Mouse (Mus musculus): ENCODE measurements around the gene Sprr2e.

Gene Sprr2e

GRCm38 (mm10) chr3:92351843-92352242 lies at the start of gene Sprr2e:
Gene Sprr2e (plus strand): TSS chr3:92352143.
- TF ChIP-seq GATA4 (IDR thresholded peaks at IDR 0.05; ENCODE audit: insufficient replicate concordance, low read length): no peak

- TF ChIP-seq GATA4 (IDR thresholded peaks at IDR 0.05; ENCODE audit: insufficient replicate concordance, low read length): no peak
These were observed 44.5 kb upstream of the Sprr2e start for GRCm38 (mm10) chr3:92307406-92307805.

GRCm38 (mm10) chr3:92316320-92316719 lies 35.6 kb upstream of the Sprr2e start, which contains the start of gene Sprr2b:
Gene Sprr2b (plus strand): TSS chr3:92316620.
- no peak for TF ChIP-seq GATA4 (IDR thresholded peaks at IDR 0.05; ENCODE audit: insufficient replicate concordance, low read length)

- no peak for TF ChIP-seq GATA4 (IDR thresholded peaks at IDR 0.05; ENCODE audit: insufficient replicate concordance, low read length)
These were observed 34.6 kb upstream of the Sprr2e start for GRCm38 (mm10) chr3:92317384-92317783.

- TF ChIP-seq GATA4 (IDR thresholded peaks at IDR 0.05; ENCODE audit: insufficient replicate concordance, low read length): no peak
These were observed 15.7 kb upstream of the Sprr2e start for GRCm38 (mm10) chr3:92336278-92336677.

GRCm38 (mm10) chr3:92338840-92339239 lies 13.1 kb upstream of the Sprr2e start, which contains the start of gene Sprr2d:
Gene Sprr2d (plus strand): TSS chr3:92339140.
- no peak for TF ChIP-seq GATA4 (IDR thresholded peaks at IDR 0.05; ENCODE audit: insufficient replicate concordance, low read length)

GRCm38 (mm10) chr3:92361619-92362018 lies 9.7 kb downstream of the Sprr2e start:
- TF ChIP-seq GATA4 (IDR thresholded peaks at IDR 0.05; ENCODE audit: insufficient replicate concordance, low read length): no peak

- TF ChIP-seq GATA4 (IDR thresholded peaks at IDR 0.05; ENCODE audit: insufficient replicate concordance, low read length): no peak
These were observed 12.9 kb downstream of the Sprr2e start, which contains the start of gene Sprr2f for GRCm38 (mm10) chr3:92364887-92365286. Gene Sprr2f (plus strand): TSS chr3:92365187.

- TF ChIP-seq GATA4 (IDR thresholded peaks at IDR 0.05; ENCODE audit: insufficient replicate concordance, low read length): no peak
These were observed 21.7 kb downstream of the Sprr2e start for GRCm38 (mm10) chr3:92373613-92374012.

- no peak for TF ChIP-seq GATA4 (IDR thresholded peaks at IDR 0.05; ENCODE audit: insufficient replicate concordance, low read length)
These were observed 33.4 kb downstream of the Sprr2e start, which contains the start of gene Sprr2h for GRCm38 (mm10) chr3:92385385-92385784. Gene Sprr2h (plus strand): TSS chr3:92385685.

GRCm38 (mm10) chr3:92394301-92394700 lies 42.4 kb downstream of the Sprr2e start:
- no peak for TF ChIP-seq GATA4 (IDR thresholded peaks at IDR 0.05; ENCODE audit: insufficient replicate concordance, low read length)
